18 mouse cellular contexts compared by ENCODE assay signal in genomic region chr8:104121640-104122416, GRCm38 (mm10). TPM values are rescaled to one million over a fixed set of nuclear protein-coding genes. Genes with fewer than 3 reads are reported as not detected.
DNase-seq lines count a peak whose midpoint lies in the region; ATAC-seq and TF ChIP-seq lines count a peak whose summit lies in the region.
"Had no signal": no experiment of that assay in that cellular context is flagged by ENCODE, and none has a peak within 500 bp of the region (broad histone marks: within the 10 kb centered on the region; RNA-seq: fewer than 3 reads in every experiment).

No protein-coding gene starts in this region.

- H3K36me3 ChIP-seq in kidney, embryonic 16.5 days (ENCODE audit: insufficient read depth, low read length), result no peaks in the 10 kb centered on the region
- H3K36me3 ChIP-seq: embryonic facial prominence, embryonic 12.5 days; intestine, embryonic 15.5 days; limb, embryonic 12.5 days; neural tube, embryonic 12.5 days had no signal

- no peak overlapping the region for H3K4me2 ChIP-seq in kidney, embryonic 16.5 days (replicated peaks; ENCODE audit: low read depth, low read length)
- H3K4me2 ChIP-seq: embryonic facial prominence, embryonic 12.5 days; hindbrain, embryonic 14.5 days; intestine, embryonic 15.5 days; limb, embryonic 12.5 days; neural tube, embryonic 12.5 days had no signal

- 71% methylated on average over 12 of the region's 12 CpGs for WGBS in kidney, embryonic 16.5 days

- ATAC-seq in kidney, embryonic 16.5 days (ENCODE audit: low FRiP score, low TSS enrichment), result no peak
- no peak for ATAC-seq in granulocyte monocyte progenitor cell, adult 5-6 weeks (replicated peaks; ENCODE audit: poor library complexity, severe bottlenecking)
- ATAC-seq: forebrain, postnatal 0 days; intestine, embryonic 15.5 days had no signal

- no peaks in the 10 kb centered on the region for H3K27me3 ChIP-seq in kidney, embryonic 16.5 days (ENCODE audit: insufficient read depth, low read length)
- H3K27me3 ChIP-seq: embryonic facial prominence, embryonic 12.5 days; intestine, embryonic 15.5 days; limb, embryonic 12.5 days; neural tube, embryonic 12.5 days had no signal

- no peak overlapping the region for H3K9ac ChIP-seq in kidney, embryonic 16.5 days (replicated peaks; ENCODE audit: low read length)
- H3K9ac ChIP-seq: embryonic facial prominence, embryonic 12.5 days; forebrain, postnatal 0 days; hindbrain, embryonic 14.5 days; intestine, embryonic 15.5 days; limb, embryonic 12.5 days; liver, embryonic 14.5 days; neural tube, embryonic 12.5 days had no signal

- no peaks in the 10 kb centered on the region for H3K9me3 ChIP-seq in kidney, embryonic 16.5 days (ENCODE audit: low read length)
- H3K9me3 ChIP-seq: embryonic facial prominence, embryonic 12.5 days; heart, embryonic 10.5 days; intestine, embryonic 15.5 days; limb, embryonic 12.5 days; neural tube, embryonic 12.5 days had no signal

- peak overlapping the region; percentile 38 for H3K27ac ChIP-seq in gastrocnemius, adult 2 months
- H3K27ac ChIP-seq in kidney, embryonic 16.5 days (ENCODE audit: low read length), result no peak overlapping the region
- H3K27ac ChIP-seq in brown adipose tissue, adult 24 weeks (replicated peaks; ENCODE audit: low read depth, low read length), result peak overlapping the region; percentile 59
- H3K27ac ChIP-seq: embryonic facial prominence, embryonic 12.5 days; heart, embryonic 10.5 days; hindbrain, embryonic 14.5 days; intestine, embryonic 15.5 days; limb, embryonic 12.5 days; liver, embryonic 14.5 days; neural tube, embryonic 12.5 days had no signal

- H3K4me3 ChIP-seq in gastrocnemius, adult 2 months, result peak overlapping the region; percentile 21; the same call in 1 of the 2 replicates
- H3K4me3 ChIP-seq in kidney, embryonic 16.5 days (ENCODE audit: low read length), result no peak overlapping the region
- no peak overlapping the region for H3K4me3 ChIP-seq in brown adipose tissue, adult 24 weeks (ENCODE audit: insufficient read depth, low read depth, low read length)
- H3K4me3 ChIP-seq: embryonic facial prominence, embryonic 12.5 days; heart, embryonic 10.5 days; intestine, embryonic 15.5 days; limb, embryonic 12.5 days; neural tube, embryonic 12.5 days had no signal

- no peaks in the 10 kb centered on the region for H3K4me1 ChIP-seq in kidney, embryonic 16.5 days (ENCODE audit: insufficient read depth, low read length)
- peaks cover 24% of the 10 kb centered on the region; the same call in 1 of the 2 replicates for H3K4me1 ChIP-seq in brown adipose tissue, adult 24 weeks (ENCODE audit: control insufficient read depth, insufficient read depth, insufficient read length, low read length)
- H3K4me1 ChIP-seq: embryonic facial prominence, embryonic 12.5 days; intestine, embryonic 15.5 days; limb, embryonic 12.5 days; neural tube, embryonic 12.5 days had no signal

- TF ChIP-seq CTCF in gastrocnemius, adult 2 months (IDR thresholded peaks at IDR 0.05), result no peak

- intact Hi-C loops in gastrocnemius, adult 2 months (cut with DNase I), result no loop called here
- intact Hi-C loops in gastrocnemius, postnatal 14 days (cut with DNase I; ENCODE audit: low total_unique reads), result no loop called here

- DNase-seq in gastrocnemius, adult 2 months, result no peak
- DNase-seq in gastrocnemius, postnatal 14 days, result no peak
- DNase-seq in kidney, postnatal 36 days, result peak; percentile 15 to 69
- peak; percentile 77 for DNase-seq in lung, postnatal 36 days
- DNase-seq in left cerebral cortex, adult 11 months (ENCODE audit: low spot score), result no peak
- DNase-seq: cerebellum, adult 9-10 months; forebrain, postnatal 0 days; gastrocnemius, postnatal 10 days had no signal

RNA-seq across cellular contexts. Expression of gene Cdh5, which starts 20.4 kb away (rescaled TPM):
- total RNA-seq in gastrocnemius, adult 2 months (2021), result 10 to 100 TPM; 36.4 to 46.9 TPM
- total RNA-seq in gastrocnemius, postnatal 14 days (2021), result 100 to 1,000 TPM; 134 to 136 TPM
- 38.1 and 42.2 TPM in 2 replicates for polyA plus RNA-seq in kidney, embryonic 16.5 days (2015; fragmentation: Nextera tagmentation; extraction: Ambion mirVana)
- polyA plus RNA-seq in brown adipose tissue, adult 24 weeks (2012; ENCODE audit: insufficient read depth, insufficient read length, missing spikeins), result 53.4 and 61.0 TPM in 2 replicates
- total RNA-seq in granulocyte monocyte progenitor cell, adult 5-6 weeks (2014; fragmentation: Nextera tagmentation), result 0.41 TPM in 1 of 2 replicates, not detected in the other
- not detected in 2 replicates for total RNA-seq in granulocyte monocyte progenitor cell, adult 5-6 weeks (2017)

RNA-seq across cellular contexts. Expression of gene Bean1, which starts 48.4 kb away (rescaled TPM):
- under 1 TPM; 0.08 to 0.39 TPM for total RNA-seq in gastrocnemius, adult 2 months (2021)
- total RNA-seq in gastrocnemius, postnatal 14 days (2021), result under 1 TPM; 0.53 to 0.90 TPM
- 2.3 and 2.5 TPM in 2 replicates for polyA plus RNA-seq in kidney, embryonic 16.5 days (2015; fragmentation: Nextera tagmentation; extraction: Ambion mirVana)
- polyA plus RNA-seq in brown adipose tissue, adult 24 weeks (2012; ENCODE audit: insufficient read depth, insufficient read length, missing spikeins), result 0.54 TPM in 1 of 2 replicates, not detected in the other
- total RNA-seq in granulocyte monocyte progenitor cell, adult 5-6 weeks (2014; fragmentation: Nextera tagmentation), result not detected in 2 replicates
- total RNA-seq in granulocyte monocyte progenitor cell, adult 5-6 weeks (2017), result not detected in 2 replicates

Comparison
In these comparisons a context has a peak if more than half of its experiments do, and no peak if none do; other contexts are left out.
1. DNase-seq: peak in kidney, postnatal 36 days (2 of 2) and lung, postnatal 36 days (single experiment); none in gastrocnemius, adult 2 months (single experiment), gastrocnemius, postnatal 14 days (single experiment) and left cerebral cortex, adult 11 months (single experiment).
2. RNA of gene Cdh5, which starts 20.4 kb away (total RNA-seq): 134 to 136 TPM in gastrocnemius, postnatal 14 days and 36.4 to 46.9 TPM in gastrocnemius, adult 2 months; 0.41 TPM in granulocyte monocyte progenitor cell, adult 5-6 weeks; every median in the first group is over 10 times any median in the second.